Mouse (Mus musculus): ENCODE data around the gene Tpst2.
"Not testable (repeated sequence)": the region's sequence is repeated elsewhere in the genome, so short reads cannot be mapped to it uniquely, and the experiment has no call there.

Tpst2 gene

DNA sequence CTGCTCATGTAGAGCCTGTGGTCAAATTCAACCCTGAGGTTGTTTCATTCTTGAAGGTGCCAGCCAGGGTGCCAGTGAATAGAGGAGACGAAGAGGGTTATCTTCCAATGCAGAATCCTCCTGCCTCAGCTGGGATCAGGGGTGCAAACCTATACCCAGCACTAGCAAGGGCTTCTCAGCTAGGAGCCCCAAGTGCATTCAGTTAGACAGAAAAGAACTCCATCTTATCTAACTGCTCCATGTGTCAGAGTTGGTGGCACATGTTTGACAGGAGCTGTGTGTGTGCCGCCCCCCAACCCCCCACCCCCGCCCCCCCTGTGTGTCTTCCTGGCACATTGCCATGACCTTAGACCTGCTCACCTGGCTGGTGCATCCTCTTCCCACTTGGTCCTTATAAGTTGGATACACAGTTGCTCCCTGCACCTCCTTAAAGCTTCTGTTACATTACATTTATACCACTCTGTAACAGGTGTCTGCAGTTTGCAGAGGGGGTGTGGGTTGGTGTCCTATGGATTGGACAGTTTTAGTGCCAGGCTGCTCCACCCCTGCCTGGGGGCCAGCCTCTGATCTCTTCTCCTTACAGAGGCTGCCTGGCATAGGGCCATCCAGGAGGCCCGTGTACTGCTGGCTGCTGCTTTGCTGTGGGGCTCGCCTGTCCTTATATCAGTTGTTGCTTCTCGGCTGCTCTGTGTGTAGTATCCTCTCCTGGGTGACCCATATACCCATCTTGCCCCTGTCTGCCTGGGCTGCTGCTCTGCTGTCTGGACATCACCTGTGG is 20.1 kb downstream of the Tpst2 start:
- no peak for ATAC-seq (ENCODE audit: low TSS enrichment)

DNA sequence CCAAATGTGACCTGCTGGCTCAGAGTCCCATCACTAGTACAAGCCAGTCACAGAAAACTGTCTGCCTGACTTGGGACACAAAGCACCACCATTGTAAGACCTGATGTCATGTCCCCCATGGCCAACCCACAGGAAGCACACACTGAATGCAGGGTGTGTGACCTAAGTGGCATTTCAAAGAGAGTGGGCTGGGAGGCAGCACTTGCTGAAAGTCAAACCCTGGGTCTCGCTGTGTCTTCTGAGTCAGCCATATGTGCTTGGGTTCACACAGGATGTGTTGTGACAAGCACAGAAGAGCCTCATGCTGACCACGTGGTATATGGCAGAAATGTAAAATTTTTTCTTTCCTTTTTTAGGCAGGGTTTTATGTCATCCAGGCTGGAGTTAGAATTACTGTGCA is 20.8 kb downstream of the Tpst2 start:
- no peak for ATAC-seq (ENCODE audit: low TSS enrichment)

DNA sequence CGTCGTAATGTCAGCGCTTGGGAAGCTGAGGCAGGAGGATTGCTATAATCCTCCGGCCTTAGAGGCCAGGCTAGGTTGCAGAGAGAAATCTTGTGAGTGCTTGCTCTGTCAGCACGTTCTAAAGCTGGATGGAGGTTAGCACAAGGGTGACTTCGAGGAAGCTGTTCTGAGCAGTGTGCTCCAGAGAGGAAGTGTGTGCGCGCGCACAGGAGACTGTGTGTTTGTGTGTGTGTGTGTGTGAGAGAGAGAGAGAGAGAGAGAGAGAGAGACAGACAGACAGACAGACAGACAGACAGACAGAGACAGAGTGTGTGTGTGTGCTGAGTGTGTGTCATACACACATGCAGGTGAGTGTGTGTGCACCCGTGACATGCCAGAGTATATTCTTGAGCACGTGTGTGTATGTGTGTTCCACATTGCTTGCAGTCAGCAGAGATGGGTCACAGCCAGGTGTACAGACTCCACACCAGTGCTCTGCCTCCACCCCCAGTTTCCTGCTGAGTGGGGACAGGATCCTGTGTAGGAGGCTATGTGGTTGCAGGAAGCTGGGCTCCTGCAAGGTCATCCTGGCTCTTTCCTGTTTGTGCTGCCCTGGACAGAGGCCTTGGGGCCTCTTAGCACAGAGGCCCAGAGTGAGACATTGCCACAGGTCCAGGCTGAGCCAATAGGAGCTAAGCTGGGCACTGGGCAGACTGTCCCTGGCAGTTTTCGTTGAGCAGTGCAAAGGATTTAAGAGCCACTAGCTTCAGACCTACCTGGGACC is 21.9 kb downstream of the Tpst2 start:
- no peak for ATAC-seq (ENCODE audit: low TSS enrichment)

GRCm38 (mm10) chr5:112299399-112299798 is 22.9 kb downstream of the Tpst2 start:
- no peak for ATAC-seq (ENCODE audit: low TSS enrichment)

- ATAC-seq (ENCODE audit: low TSS enrichment), result no peak
Measured at GRCm38 (mm10) chr5:112300112-112300511, 23.6 kb downstream of the Tpst2 start.

- peak; percentile 65 for ATAC-seq (ENCODE audit: low TSS enrichment)
Measured at GRCm38 (mm10) chr5:112300721-112301308, 24.3 kb downstream of the Tpst2 start.

- ATAC-seq (ENCODE audit: low TSS enrichment), result peak; percentile 18; the same call in 1 of the 2 replicates
Measured at GRCm38 (mm10) chr5:112301694-112302093, 25.2 kb downstream of the Tpst2 start.

DNA sequence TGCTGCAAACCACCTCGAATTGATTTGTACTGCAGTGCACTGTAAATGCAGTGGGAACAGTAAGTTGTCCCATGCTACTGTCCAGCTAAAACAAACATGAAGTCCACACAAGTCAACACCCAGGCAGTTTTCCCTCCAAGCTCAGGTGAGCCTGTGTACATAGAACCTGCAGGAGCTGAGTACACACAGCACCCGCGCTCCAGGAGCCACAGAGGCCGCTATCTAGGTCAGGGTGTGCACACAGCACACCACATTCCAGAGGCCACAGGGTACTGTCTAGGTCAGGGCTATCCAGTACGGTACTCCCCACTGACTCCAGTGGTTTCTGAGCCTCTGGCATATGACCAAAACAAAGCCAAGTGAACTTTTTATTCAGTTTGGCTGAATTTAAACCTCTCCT is 25.8 kb downstream of the Tpst2 start:
- ATAC-seq (ENCODE audit: low TSS enrichment), result no peak

- ATAC-seq (ENCODE audit: low TSS enrichment), result no peak
Measured at GRCm38 (mm10) chr5:112305842-112306241, 29.4 kb downstream of the Tpst2 start.

GRCm38 (mm10) chr5:112313222-112313885 is 36.9 kb downstream of the Tpst2 start:
- peak; percentile 73; the same call in 1 of the 2 replicates for ATAC-seq (ENCODE audit: low TSS enrichment)

- no peak for ATAC-seq (ENCODE audit: low TSS enrichment)
Measured at GRCm38 (mm10) chr5:112316468-112316867, 40.0 kb downstream of the Tpst2 start.

GRCm38 (mm10) chr5:112317328-112317727 is 40.8 kb downstream of the Tpst2 start:
- no peak for ATAC-seq (ENCODE audit: low TSS enrichment)

GRCm38 (mm10) chr5:112319343-112319742 is 42.9 kb downstream of the Tpst2 start:
- not testable (repeated sequence) for ATAC-seq (ENCODE audit: low TSS enrichment)

DNA sequence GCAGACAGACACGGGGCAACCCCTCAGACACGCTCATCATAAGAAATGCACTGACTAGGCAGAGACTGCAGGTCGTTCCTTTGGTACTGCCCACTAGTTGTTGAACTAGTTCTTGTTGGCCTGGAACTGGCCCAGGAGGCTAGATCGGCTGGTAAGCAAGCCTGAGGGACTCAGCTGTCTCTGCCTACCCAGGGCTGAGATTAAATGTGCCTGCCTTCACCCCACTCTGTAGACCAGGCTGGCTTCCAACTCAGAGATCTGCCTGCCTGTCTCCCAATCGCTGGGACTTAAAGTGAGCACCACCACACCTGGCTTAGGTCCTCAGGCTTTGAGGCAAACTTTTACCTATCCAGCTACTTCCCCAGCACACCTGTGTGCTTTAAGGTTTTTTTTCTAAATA is 43.9 kb downstream of the Tpst2 start:
- ATAC-seq (ENCODE audit: low TSS enrichment), result 0 out of 2 replicates have a peak, but pooled peaks have one; percentile 13

GRCm38 (mm10) chr5:112320936-112321335 is 44.4 kb downstream of the Tpst2 start:
- peak; percentile 83 for ATAC-seq (ENCODE audit: low TSS enrichment)

GRCm38 (mm10) chr5:112321376-112321775 is 44.9 kb downstream of the Tpst2 start:
- ATAC-seq (ENCODE audit: low TSS enrichment), result no peak

GRCm38 (mm10) chr5:112323246-112323645 is 46.8 kb downstream of the Tpst2 start:
- no peak for ATAC-seq (ENCODE audit: low TSS enrichment)

GRCm38 (mm10) chr5:112324637-112325545 is 48.4 kb downstream of the Tpst2 start:
- ATAC-seq (ENCODE audit: low TSS enrichment), result no peak

GRCm38 (mm10) chr5:112325546-112326445 is 49.3 kb downstream of the Tpst2 start, which contains the start of gene Tfip11:
Gene Tfip11 (plus strand): TSS chr5:112326358.
- ATAC-seq (ENCODE audit: low TSS enrichment), result peak; percentile 82
